Mouse (Mus musculus): ENCODE results near the gene Eppin. TPM values are rescaled to one million over a fixed set of nuclear protein-coding genes. Genes with fewer than 3 reads are reported as not detected.
A peak's percentile ranks its signal among the peaks of the same experiment; 100 is the strongest.
"Not testable (repeated sequence)": the region's sequence is repeated elsewhere in the genome, so short reads cannot be mapped to it uniquely, and the experiment has no call there.

Eppin gene
- polyA plus RNA-seq, 1 experiment from 2014 or later: not detected

GRCm38 (mm10) chr2:164592014-164592413, 1.4 kb downstream of the Eppin start:
- Histone ChIP-seq H3K36me3 (no peaks in the 10 kb centered on the region), H3K27ac (no peak overlapping the region), H3K9me3 (no peaks in the 10 kb centered on the region), H3K4me3 (no peak overlapping the region), H3K27me3 (ENCODE audit: insufficient read depth, poor library complexity, severe bottlenecking) (no peaks in the 10 kb centered on the region), H3K4me1 (no peaks in the 10 kb centered on the region)
- WGBS: 10% methylated on average over 4 of the region's 4 CpGs
- no peak for DNase-seq (ENCODE audit: low spot score)

GRCm38 (mm10) chr2:164585025-164585725, 8.2 kb downstream of the Eppin start, which contains the start of gene Wfdc6a:
Wfdc6a (minus strand) TSS chr2:164585447.
- not testable (repeated sequence) for H3K9me3 ChIP-seq; H3K27me3 ChIP-seq (ENCODE audit: insufficient read depth, poor library complexity, severe bottlenecking); H3K36me3 ChIP-seq; H3K4me1 ChIP-seq; DNase-seq (ENCODE audit: low spot score); H3K4me3 ChIP-seq; H3K27ac ChIP-seq
- 73% methylated on average over 13 of the region's 13 CpGs for WGBS

- not testable (repeated sequence) for H3K36me3 ChIP-seq; H3K4me1 ChIP-seq; H3K27ac ChIP-seq; H3K27me3 ChIP-seq (ENCODE audit: insufficient read depth, poor library complexity, severe bottlenecking); H3K9me3 ChIP-seq; H3K4me3 ChIP-seq; DNase-seq (ENCODE audit: low spot score)
- WGBS: 71% methylated on average over 6 of the region's 6 CpGs
Observed at GRCm38 (mm10) chr2:164573359-164573758, 20.0 kb downstream of the Eppin start, which contains the start of gene Spint3. Spint3 (minus strand) TSS chr2:164573459.

- peaks cover 17% of the 10 kb centered on the region for H3K4me1 ChIP-seq
- peaks cover 24% of the 10 kb centered on the region for H3K27me3 ChIP-seq (ENCODE audit: insufficient read depth, poor library complexity, severe bottlenecking)
- no peak for DNase-seq (ENCODE audit: low spot score)
- no peak overlapping the region for H3K4me3 ChIP-seq
- 83% methylated on average over 5 of the region's 5 CpGs for whole genome bisulfite sequencing
- H3K27ac ChIP-seq: no peak overlapping the region
- H3K36me3 ChIP-seq: no peaks in the 10 kb centered on the region
- no peaks in the 10 kb centered on the region for H3K9me3 ChIP-seq
Observed at GRCm38 (mm10) chr2:164567460-164567859, 25.9 kb downstream of the Eppin start.

- DNase-seq (ENCODE audit: low spot score): no peak
- 83% methylated on average over 2 of the region's 2 CpGs for WGBS
- no peak overlapping the region for H3K4me3 ChIP-seq
- H3K4me1 ChIP-seq: peaks cover 21% of the 10 kb centered on the region
- no peaks in the 10 kb centered on the region for H3K9me3 ChIP-seq
- H3K27ac ChIP-seq: no peak overlapping the region
- no peaks in the 10 kb centered on the region for H3K36me3 ChIP-seq
- peaks cover 29% of the 10 kb centered on the region for H3K27me3 ChIP-seq (ENCODE audit: insufficient read depth, poor library complexity, severe bottlenecking)
Observed at GRCm38 (mm10) chr2:164566997-164567396, 26.4 kb downstream of the Eppin start.

GRCm38 (mm10) chr2:164564346-164564745, 29.0 kb downstream of the Eppin start:
- H3K4me3 ChIP-seq: peak overlapping the region; percentile 67; the same call in 1 of the 2 replicates
- H3K27ac ChIP-seq: no peak overlapping the region
- WGBS: 76% methylated on average over 5 of the region's 5 CpGs
- H3K9me3 ChIP-seq: no peaks in the 10 kb centered on the region
- no peaks in the 10 kb centered on the region for H3K36me3 ChIP-seq
- no peak for DNase-seq (ENCODE audit: low spot score)
- H3K4me1 ChIP-seq: peaks cover 21% of the 10 kb centered on the region
- peaks cover 41% of the 10 kb centered on the region for H3K27me3 ChIP-seq (ENCODE audit: insufficient read depth, poor library complexity, severe bottlenecking)

GRCm38 (mm10) chr2:164563339-164564038, 29.9 kb downstream of the Eppin start:
- H3K27ac ChIP-seq: peak overlapping the region; percentile 87
- under 1% methylated on average over 32 of the region's 32 CpGs for WGBS
- H3K4me1 ChIP-seq: peaks cover 26% of the 10 kb centered on the region

GRCm38 (mm10) chr2:164562391-164563188, 30.8 kb downstream of the Eppin start, which contains the start of gene Wfdc2:
Wfdc2 (plus strand) TSS chr2:164562413.
- H3K9me3 ChIP-seq: no peaks in the 10 kb centered on the region
- H3K27me3 ChIP-seq (ENCODE audit: insufficient read depth, poor library complexity, severe bottlenecking): peaks cover 47% of the 10 kb centered on the region
- DNase-seq (ENCODE audit: low spot score): no peak
- peak within 1 kb of the TSS; percentile 87 for H3K27ac ChIP-seq
- H3K4me3 ChIP-seq: peak within 1 kb of the TSS; percentile 67
- peaks cover 26% of the 10 kb centered on the region for H3K4me1 ChIP-seq
- H3K36me3 ChIP-seq: no peaks in the 10 kb centered on the region
- WGBS: 2% methylated on average over 24 of the region's 24 CpGs

More at GRCm38 (mm10) chr2:164563339-164564038, 29.9 kb downstream of the Eppin start:
- DNase-seq (ENCODE audit: low spot score): no peak
- no peaks in the 10 kb centered on the region for H3K36me3 ChIP-seq
- H3K9me3 ChIP-seq: no peaks in the 10 kb centered on the region
- H3K27me3 ChIP-seq (ENCODE audit: insufficient read depth, poor library complexity, severe bottlenecking): peaks cover 41% of the 10 kb centered on the region
- peak overlapping the region; percentile 67 for H3K4me3 ChIP-seq

- no peak overlapping the region for H3K4me3 ChIP-seq
- DNase-seq (ENCODE audit: low spot score): no peak
- WGBS: 86% methylated on average over 8 of the region's 8 CpGs
- H3K9me3 ChIP-seq: no peaks in the 10 kb centered on the region
- H3K36me3 ChIP-seq: no peaks in the 10 kb centered on the region
- H3K4me1 ChIP-seq: peaks cover 26% of the 10 kb centered on the region
- H3K27me3 ChIP-seq (ENCODE audit: insufficient read depth, poor library complexity, severe bottlenecking): peaks cover 46% of the 10 kb centered on the region
- H3K27ac ChIP-seq: no peak overlapping the region
Observed at GRCm38 (mm10) chr2:164560106-164560505, 33.3 kb downstream of the Eppin start.

GRCm38 (mm10) chr2:164558991-164559645, 34.3 kb downstream of the Eppin start:
- WGBS: 24% methylated on average over 16 of the region's 16 CpGs
- peaks cover 36% of the 10 kb centered on the region for H3K27me3 ChIP-seq (ENCODE audit: insufficient read depth, poor library complexity, severe bottlenecking)
- H3K4me3 ChIP-seq: no peak overlapping the region
- H3K27ac ChIP-seq: peak overlapping the region; percentile 62
- H3K4me1 ChIP-seq: peaks cover 25% of the 10 kb centered on the region
- H3K9me3 ChIP-seq: no peaks in the 10 kb centered on the region
- no peak for DNase-seq (ENCODE audit: low spot score)
- no peaks in the 10 kb centered on the region for H3K36me3 ChIP-seq

- peaks cover 33% of the 10 kb centered on the region for H3K27me3 ChIP-seq (ENCODE audit: insufficient read depth, poor library complexity, severe bottlenecking)
- no peak for DNase-seq (ENCODE audit: low spot score)
- H3K36me3 ChIP-seq: no peaks in the 10 kb centered on the region
- H3K4me3 ChIP-seq: no peak overlapping the region
- H3K4me1 ChIP-seq: peaks cover 18% of the 10 kb centered on the region
- 79% methylated on average over 8 of the region's 8 CpGs for WGBS
- H3K27ac ChIP-seq: no peak overlapping the region
- H3K9me3 ChIP-seq: no peaks in the 10 kb centered on the region
Observed at GRCm38 (mm10) chr2:164558426-164558825, 35.0 kb downstream of the Eppin start.

- Histone ChIP-seq H3K36me3 (no peaks in the 10 kb centered on the region), H3K27me3 (ENCODE audit: insufficient read depth, poor library complexity, severe bottlenecking) (peaks cover 20% of the 10 kb centered on the region; the same call in 1 of the 2 replicates), H3K27ac (no peak overlapping the region), H3K4me3 (no peak overlapping the region), H3K9me3 (no peaks in the 10 kb centered on the region), H3K4me1 (peaks cover 9% of the 10 kb centered on the region)
- WGBS: 83% methylated on average over 9 of the region's 9 CpGs
- DNase-seq (ENCODE audit: low spot score): no peak
Observed at GRCm38 (mm10) chr2:164551502-164551901, 41.9 kb downstream of the Eppin start.

Data from heart, embryonic 10.5 days (tissue).